Mouse (Mus musculus): ENCODE measurements around the gene Ltb4r2. TPM values are rescaled to one million over a fixed set of nuclear protein-coding genes. Genes with fewer than 3 reads are reported as not detected.

Ltb4r2 gene
- polyA plus RNA-seq, 1 experiment from 2014 or later, result 0.19 TPM

DNA sequence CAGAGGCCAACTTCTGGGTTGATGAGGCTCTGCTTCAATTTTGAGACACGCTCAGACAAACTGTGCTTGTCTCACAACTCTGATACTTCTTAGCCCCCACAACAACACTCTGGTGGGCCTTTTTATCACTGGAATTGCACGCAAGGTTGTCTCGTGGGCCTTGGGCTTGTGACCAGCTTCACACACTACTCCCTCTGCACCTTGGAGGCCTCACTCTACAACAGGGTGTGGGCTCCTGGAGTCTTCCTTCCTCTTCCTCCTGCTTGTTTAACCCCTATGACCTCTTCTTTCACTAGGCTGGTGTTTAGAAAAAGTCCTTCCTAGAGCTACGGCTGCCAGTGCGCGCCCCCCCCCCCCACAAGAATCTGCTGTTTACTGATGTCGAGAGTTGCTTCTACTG is 15.5 kb downstream of the Ltb4r2 start:
- no peak for DNase-seq (ENCODE audit: extremely low spot score, low spot score)
- 79% methylated on average over 7 of the region's 7 CpGs for WGBS
- Histone ChIP-seq H3K4me3 (no peak overlapping the region), H3K27ac (no peak overlapping the region), H3K27me3 (ENCODE audit: poor library complexity, severe bottlenecking) (peaks cover 48% of the 10 kb centered on the region), H3K36me3 (replicated peaks) (no peaks in the 10 kb centered on the region), H3K4me1 (peaks cover 22% of the 10 kb centered on the region), H3K9me3 (no peaks in the 10 kb centered on the region)

- no peak overlapping the region for H3K4me3 ChIP-seq
- no peaks in the 10 kb centered on the region for H3K36me3 ChIP-seq (replicated peaks)
- H3K27me3 ChIP-seq (ENCODE audit: poor library complexity, severe bottlenecking), result peaks cover 49% of the 10 kb centered on the region
- WGBS, result 69% methylated on average over 3 of the region's 3 CpGs
- peaks cover 25% of the 10 kb centered on the region for H3K4me1 ChIP-seq
- H3K9me3 ChIP-seq, result no peaks in the 10 kb centered on the region
- no peak for DNase-seq (ENCODE audit: extremely low spot score, low spot score)
- no peak overlapping the region for H3K27ac ChIP-seq
Measured at GRCm38 (mm10) chr14:55777176-55777575, 15.9 kb downstream of the Ltb4r2 start.

GRCm38 (mm10) chr14:55777806-55778205 is 16.6 kb downstream of the Ltb4r2 start:
- H3K27me3 ChIP-seq (ENCODE audit: poor library complexity, severe bottlenecking), result peaks cover 53% of the 10 kb centered on the region
- 89% methylated on average over 11 of the region's 11 CpGs for WGBS
- no peak for DNase-seq (ENCODE audit: extremely low spot score, low spot score)

DNA sequence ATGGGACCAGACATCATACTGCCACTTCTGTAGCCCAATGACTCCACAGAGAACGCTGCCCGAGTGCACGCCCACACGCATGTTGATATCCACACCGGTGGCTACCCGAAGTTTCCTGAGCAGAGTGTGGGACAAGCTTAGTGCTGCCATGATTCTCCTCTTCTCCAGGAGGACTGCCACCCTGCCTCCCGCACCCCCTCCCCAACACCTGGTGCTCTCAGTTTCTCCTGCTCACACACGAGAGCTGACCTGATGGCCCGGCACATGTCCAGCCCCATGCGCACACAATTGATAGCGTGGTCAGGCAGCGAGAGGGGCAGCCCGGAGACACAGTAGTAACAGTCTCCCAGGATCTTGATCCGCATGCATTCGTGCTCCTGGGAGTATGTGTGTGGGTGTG is 17.5 kb downstream of the Ltb4r2 start:
- H3K27me3 ChIP-seq (ENCODE audit: poor library complexity, severe bottlenecking), result peaks cover 55% of the 10 kb centered on the region
- no peak overlapping the region for H3K27ac ChIP-seq
- 95% methylated on average over 15 of the region's 15 CpGs for WGBS
- peaks cover 40% of the 10 kb centered on the region for H3K4me1 ChIP-seq
- H3K36me3 ChIP-seq (replicated peaks), result no peaks in the 10 kb centered on the region
- no peak for DNase-seq (ENCODE audit: extremely low spot score, low spot score)
- no peaks in the 10 kb centered on the region for H3K9me3 ChIP-seq
- H3K4me3 ChIP-seq, result no peak overlapping the region

More at GRCm38 (mm10) chr14:55777806-55778205, 16.6 kb downstream of the Ltb4r2 start:
- Histone ChIP-seq H3K4me3 (no peak overlapping the region), H3K27ac (no peak overlapping the region), H3K9me3 (no peaks in the 10 kb centered on the region), H3K4me1 (peaks cover 31% of the 10 kb centered on the region), H3K36me3 (replicated peaks) (no peaks in the 10 kb centered on the region)

GRCm38 (mm10) chr14:55779656-55780055 is 18.4 kb downstream of the Ltb4r2 start:
- 68% methylated on average over 16 of the region's 16 CpGs for WGBS
- no peak overlapping the region for H3K4me3 ChIP-seq
- no peak overlapping the region for H3K27ac ChIP-seq
- no peak for DNase-seq (ENCODE audit: extremely low spot score, low spot score)
- H3K9me3 ChIP-seq, result no peaks in the 10 kb centered on the region
- H3K27me3 ChIP-seq (ENCODE audit: poor library complexity, severe bottlenecking), result peaks cover 64% of the 10 kb centered on the region
- H3K4me1 ChIP-seq, result peaks cover 45% of the 10 kb centered on the region
- no peaks in the 10 kb centered on the region for H3K36me3 ChIP-seq (replicated peaks)

DNA sequence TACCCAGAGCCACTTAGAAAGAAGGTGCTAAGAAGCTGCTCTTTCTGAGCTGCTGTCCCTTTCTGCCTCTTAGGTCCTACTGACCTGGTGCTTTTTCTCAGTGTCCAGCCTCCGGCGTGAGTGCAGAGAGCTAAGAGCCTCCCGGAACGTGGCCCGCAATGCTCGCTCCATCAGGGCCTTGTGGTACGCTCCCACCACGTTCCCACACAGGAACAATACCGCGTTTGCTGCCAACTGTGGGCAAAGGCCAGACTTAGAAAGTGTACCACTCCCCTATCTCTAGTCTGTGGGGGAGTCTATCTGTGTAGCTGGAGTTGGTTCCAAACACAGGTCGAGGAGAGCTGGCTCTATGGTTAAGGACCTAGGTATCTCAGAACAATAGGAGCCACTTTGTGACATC is 19.5 kb downstream of the Ltb4r2 start:
- Histone ChIP-seq H3K4me1 (peaks cover 48% of the 10 kb centered on the region), H3K27me3 (ENCODE audit: poor library complexity, severe bottlenecking) (peaks cover 69% of the 10 kb centered on the region), H3K36me3 (replicated peaks) (no peaks in the 10 kb centered on the region), H3K9me3 (no peaks in the 10 kb centered on the region), H3K4me3 (no peak overlapping the region), H3K27ac (no peak overlapping the region)
- 82% methylated on average over 11 of the region's 11 CpGs for WGBS
- DNase-seq (ENCODE audit: extremely low spot score, low spot score), result no peak

- peak overlapping the region; percentile 25 for H3K4me3 ChIP-seq
- peaks cover 48% of the 10 kb centered on the region for H3K4me1 ChIP-seq
- H3K27me3 ChIP-seq (ENCODE audit: poor library complexity, severe bottlenecking), result peaks cover 75% of the 10 kb centered on the region
- 17% methylated on average over 14 of the region's 14 CpGs for WGBS
- DNase-seq (ENCODE audit: extremely low spot score, low spot score), result peak; percentile 63
- no peak overlapping the region for H3K27ac ChIP-seq
- H3K36me3 ChIP-seq (replicated peaks), result no peaks in the 10 kb centered on the region
- H3K9me3 ChIP-seq, result no peaks in the 10 kb centered on the region
Measured at GRCm38 (mm10) chr14:55781310-55781709, 20.1 kb downstream of the Ltb4r2 start.

GRCm38 (mm10) chr14:55782361-55782960 is 21.2 kb downstream of the Ltb4r2 start:
- H3K27ac ChIP-seq, result no peak overlapping the region

DNA sequence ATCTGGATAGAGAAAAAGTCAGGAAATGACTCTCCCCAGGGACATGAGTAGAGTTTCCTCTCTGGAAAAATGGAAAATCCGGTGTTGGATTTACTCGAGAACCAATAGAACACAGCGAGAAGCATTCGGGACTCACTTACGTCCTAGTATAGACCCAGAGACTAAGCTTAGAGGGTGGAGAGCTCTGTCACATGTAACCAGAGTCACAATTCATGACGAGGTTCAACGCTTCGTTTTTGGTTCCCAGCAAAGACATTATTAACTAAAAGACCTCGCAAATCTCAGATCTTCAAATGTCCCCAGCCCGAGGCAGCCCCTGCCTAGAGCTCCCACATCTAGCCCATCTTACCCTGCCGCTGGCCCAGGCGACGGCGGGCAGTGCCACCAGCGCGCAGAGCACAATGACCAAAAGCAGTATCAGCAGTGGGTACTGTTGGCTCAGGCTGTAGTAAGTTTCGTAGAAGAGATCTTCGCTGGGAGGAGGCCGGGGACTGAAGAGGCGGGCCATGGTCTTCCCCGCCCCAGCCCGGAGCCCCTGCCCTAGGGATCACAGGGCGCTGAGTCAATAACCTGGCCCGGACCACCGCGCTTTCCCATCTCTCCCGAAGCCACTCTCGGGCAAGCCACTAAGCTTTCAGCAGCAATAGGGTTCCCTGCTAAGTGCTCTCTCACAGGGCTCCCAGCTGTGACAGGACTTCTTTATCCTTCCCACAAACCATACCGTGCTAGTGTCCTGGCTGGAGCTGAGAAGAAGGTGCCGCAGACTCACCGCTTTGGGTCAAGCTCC is 22.1 kb downstream of the Ltb4r2 start:
- H3K4me1 ChIP-seq, result peaks cover 43% of the 10 kb centered on the region
- H3K4me3 ChIP-seq, result peak overlapping the region; percentile 46
- DNase-seq (ENCODE audit: extremely low spot score, low spot score), result no peak
- H3K9me3 ChIP-seq, result no peaks in the 10 kb centered on the region
- 2% methylated on average over 31 of the region's 31 CpGs for WGBS
- peak overlapping the region; percentile 6; the same call in 1 of the 2 replicates for H3K27ac ChIP-seq
- peaks cover 95% of the 10 kb centered on the region for H3K27me3 ChIP-seq (ENCODE audit: poor library complexity, severe bottlenecking)
- no peaks in the 10 kb centered on the region for H3K36me3 ChIP-seq (replicated peaks)

More at GRCm38 (mm10) chr14:55782361-55782960, 21.2 kb downstream of the Ltb4r2 start:
- Histone ChIP-seq H3K4me3 (peak overlapping the region; percentile 46), H3K36me3 (replicated peaks) (no peaks in the 10 kb centered on the region), H3K27me3 (ENCODE audit: poor library complexity, severe bottlenecking) (peaks cover 86% of the 10 kb centered on the region), H3K9me3 (no peaks in the 10 kb centered on the region), H3K4me1 (peaks cover 40% of the 10 kb centered on the region)
- 51% methylated on average over 9 of the region's 9 CpGs for WGBS
- DNase-seq (ENCODE audit: extremely low spot score, low spot score), result no peak

DNA sequence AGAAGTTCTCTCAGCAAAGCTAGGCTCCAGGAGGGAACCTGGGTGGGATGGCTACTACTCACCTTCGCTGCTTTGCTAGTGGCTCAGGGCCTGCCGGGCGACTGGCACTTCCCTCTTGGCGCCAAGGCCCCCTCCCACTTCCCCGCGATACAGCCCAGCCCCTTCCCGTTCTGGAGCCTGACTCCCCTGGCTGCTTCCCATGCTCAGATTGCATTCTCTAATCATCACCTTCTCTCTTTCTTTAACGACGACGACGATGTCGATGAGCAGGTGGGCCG is 22.7 kb downstream of the Ltb4r2 start, which contains the start of gene Adcy4:
Gene Adcy4 (minus strand): TSS at position 138 of the 278 bp plus-strand sequence.
- Histone ChIP-seq H3K4me3 (peak within 1 kb of the TSS; percentile 46), H3K9me3 (no peaks in the 10 kb centered on the region), H3K4me1 (peaks cover 49% of the 10 kb centered on the region), H3K36me3 (replicated peaks) (no peaks in the 10 kb centered on the region), H3K27ac (peak within 1 kb of the TSS; percentile 6; the same call in 1 of the 2 replicates), H3K27me3 (ENCODE audit: poor library complexity, severe bottlenecking) (peaks cover 95% of the 10 kb centered on the region)
- WGBS, result 4% methylated on average over 13 of the region's 13 CpGs
- DNase-seq (ENCODE audit: extremely low spot score, low spot score), result no peak

- Histone ChIP-seq H3K27me3 (ENCODE audit: poor library complexity, severe bottlenecking) (peaks cover 99% of the 10 kb centered on the region), H3K4me3 (no peak overlapping the region), H3K27ac (no peak overlapping the region), H3K36me3 (replicated peaks) (no peaks in the 10 kb centered on the region), H3K4me1 (peaks cover 49% of the 10 kb centered on the region), H3K9me3 (no peaks in the 10 kb centered on the region)
- WGBS, result 21% methylated on average over 6 of the region's 6 CpGs
- DNase-seq (ENCODE audit: extremely low spot score, low spot score), result no peak
Measured at GRCm38 (mm10) chr14:55785195-55785594, 24.0 kb downstream of the Ltb4r2 start.

DNA sequence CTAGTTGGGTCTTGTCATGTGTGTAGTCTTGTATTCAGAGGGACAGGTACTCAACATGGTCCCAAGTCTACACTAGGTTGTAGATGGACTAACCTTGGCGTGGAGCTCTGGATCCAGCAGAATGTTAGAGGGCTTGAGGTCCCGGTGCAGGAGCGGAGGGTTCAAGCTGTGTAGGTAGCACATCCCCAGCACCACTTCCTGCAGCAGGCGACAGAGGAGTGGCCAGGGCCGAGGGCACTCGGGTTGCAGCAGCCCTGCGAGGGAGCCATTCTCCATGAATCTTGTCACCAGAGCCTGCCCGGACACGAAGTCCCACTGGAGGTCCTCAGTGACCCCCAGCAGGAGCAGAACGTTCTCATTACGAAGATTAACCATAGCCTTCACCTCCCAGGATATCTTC is 26.5 kb downstream of the Ltb4r2 start:
- peaks cover 82% of the 10 kb centered on the region for H3K27me3 ChIP-seq (ENCODE audit: poor library complexity, severe bottlenecking)
- peaks cover 29% of the 10 kb centered on the region for H3K4me1 ChIP-seq
- H3K4me3 ChIP-seq, result peak overlapping the region; percentile 47; the same call in 1 of the 2 replicates
- 42% methylated on average over 11 of the region's 11 CpGs for WGBS
- no peak for DNase-seq (ENCODE audit: extremely low spot score, low spot score)
- H3K9me3 ChIP-seq, result no peaks in the 10 kb centered on the region
- H3K27ac ChIP-seq, result no peak overlapping the region
- no peaks in the 10 kb centered on the region for H3K36me3 ChIP-seq (replicated peaks)
